Mouse (Mus musculus): ENCODE measurements around the gene Psip1. TPM values are rescaled to one million over a fixed set of nuclear protein-coding genes. Genes with fewer than 3 reads are reported as not detected.
A peak's percentile ranks its signal among the peaks of the same experiment; 100 is the strongest.

The Psip1 gene
- polyA plus RNA-seq, 1 experiment, result 128 TPM

DNA sequence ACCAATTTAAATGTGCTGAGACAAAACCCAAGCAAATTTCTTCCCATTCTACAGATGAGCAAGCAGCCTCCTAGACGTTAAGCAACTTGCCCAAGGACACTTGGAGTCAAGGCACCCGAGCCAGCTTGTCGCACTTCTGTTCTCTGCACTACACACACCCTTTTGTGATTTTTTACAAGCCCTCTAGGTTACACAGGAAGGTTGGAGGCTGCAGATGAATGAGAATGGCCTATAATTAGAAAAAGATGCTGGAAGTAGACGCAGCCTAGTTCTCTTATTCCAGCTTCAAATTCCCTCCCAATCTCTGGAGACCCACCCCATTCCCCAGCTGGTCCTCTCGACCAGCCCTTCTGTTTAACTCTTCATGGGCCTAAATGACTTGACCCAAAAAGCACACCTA, 2.9 kb upstream of the Psip1 start:
- Histone ChIP-seq H3K4me3 (replicated peaks; ENCODE audit: control insufficient read depth, low read depth, low read length) (no peak overlapping the region), H3K4me1 (ENCODE audit: control insufficient read depth, insufficient read depth, low read length) (no peaks in the 10 kb centered on the region; the same call in 1 of the 2 replicates), H3K27ac (ENCODE audit: control insufficient read depth, insufficient read depth, low read depth, low read length, poor library complexity) (no peak overlapping the region)
- 81% methylated on average over 5 of the region's 5 CpGs for WGBS
- TF ChIP-seq POLR2A (IDR thresholded peaks at IDR 0.05; ENCODE audit: borderline replicate concordance, control insufficient read depth, low read depth, low read length), result no peak
- no peak for TF ChIP-seq CTCF (IDR thresholded peaks at IDR 0.05; ENCODE audit: control insufficient read depth, insufficient read depth, low read length)

DNA sequence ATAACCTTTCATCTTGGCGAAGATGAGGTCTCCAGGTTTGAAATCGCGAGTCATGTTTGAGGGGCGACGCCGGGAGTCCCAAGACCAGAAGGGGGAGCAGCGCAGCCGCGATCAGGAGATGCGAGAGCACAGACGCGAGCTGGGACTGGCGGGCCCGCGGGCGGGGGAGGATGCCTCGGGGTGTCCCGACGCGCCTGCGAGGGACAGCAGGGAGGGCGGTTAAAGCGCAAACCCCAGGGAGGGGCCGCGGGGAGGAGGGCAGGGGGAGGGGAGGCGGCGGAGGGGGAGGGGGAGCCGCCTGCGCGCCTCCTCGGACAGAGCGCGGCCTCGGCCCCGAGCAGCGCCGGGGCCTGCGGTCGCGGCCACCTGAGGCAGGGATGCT, 533 bp downstream of the Psip1 start:
- Histone ChIP-seq H3K4me1 (ENCODE audit: control insufficient read depth, insufficient read depth, low read length) (no peaks in the 10 kb centered on the region; the same call in 1 of the 2 replicates), H3K4me3 (replicated peaks; ENCODE audit: control insufficient read depth, low read depth, low read length) (peak overlapping the region; percentile 91), H3K27ac (ENCODE audit: control insufficient read depth, insufficient read depth, low read depth, low read length, poor library complexity) (peak overlapping the region; percentile 97)
- TF ChIP-seq CTCF (IDR thresholded peaks at IDR 0.05; ENCODE audit: control insufficient read depth, insufficient read depth, low read length), result peak; percentile 67
- 0 out of 2 replicates have a peak, but pooled peaks have one; percentile 46 for TF ChIP-seq POLR2A (IDR thresholded peaks at IDR 0.05; ENCODE audit: borderline replicate concordance, control insufficient read depth, low read depth, low read length)
- 1% methylated on average over 37 of the region's 40 CpGs for WGBS

DNA sequence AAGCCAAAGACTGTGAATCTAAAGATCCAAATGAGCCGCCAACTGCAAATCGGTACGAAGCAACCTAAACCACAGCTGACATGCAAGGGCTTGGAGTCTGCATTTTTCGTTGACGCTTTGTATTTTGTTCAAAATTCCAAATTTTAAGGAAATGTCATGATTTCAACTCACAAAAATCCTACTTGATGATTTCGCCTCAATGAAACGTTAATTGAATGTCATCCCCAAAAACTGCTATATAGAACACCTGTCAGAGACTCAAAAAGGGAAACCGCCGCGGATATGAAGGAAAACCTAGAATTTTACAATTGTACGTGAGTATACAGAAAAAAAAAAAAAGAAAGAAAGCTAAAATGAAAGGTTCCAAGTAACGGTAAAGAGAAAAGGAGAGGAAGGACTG, 1.0 kb downstream of the Psip1 start:
- Histone ChIP-seq H3K27ac (ENCODE audit: control insufficient read depth, insufficient read depth, low read depth, low read length, poor library complexity) (peak overlapping the region; percentile 33; the same call in 1 of the 2 replicates), H3K4me3 (replicated peaks; ENCODE audit: control insufficient read depth, low read depth, low read length) (peak overlapping the region; percentile 91), H3K4me1 (ENCODE audit: control insufficient read depth, insufficient read depth, low read length) (no peaks in the 10 kb centered on the region; the same call in 1 of the 2 replicates)
- WGBS, result 29% methylated on average over 12 of the region's 12 CpGs
- TF ChIP-seq CTCF (IDR thresholded peaks at IDR 0.05; ENCODE audit: control insufficient read depth, insufficient read depth, low read length) (no peak), POLR2A (IDR thresholded peaks at IDR 0.05; ENCODE audit: borderline replicate concordance, control insufficient read depth, low read depth, low read length) (no peak)

DNA sequence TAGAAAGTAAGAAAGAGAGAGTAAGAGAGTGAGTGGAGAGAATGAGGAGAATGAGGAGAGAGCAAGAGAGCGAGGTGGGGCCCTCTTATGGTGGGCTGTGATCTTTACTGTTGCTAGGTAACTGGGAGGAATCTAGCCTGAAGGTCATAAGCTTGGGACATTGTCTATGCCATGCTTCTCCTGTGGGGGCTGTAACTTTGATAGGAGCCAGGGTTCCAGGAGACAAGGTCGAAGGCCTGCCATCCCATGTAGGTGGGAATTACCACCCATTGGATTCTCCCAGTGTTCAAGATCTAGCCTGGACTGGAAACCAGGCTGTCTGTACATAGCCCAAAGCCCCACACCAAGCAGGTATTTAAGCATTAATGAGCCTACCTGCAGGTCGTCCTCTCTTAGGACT, 18.1 kb downstream of the Psip1 start:
- WGBS, result 87% methylated on average over 3 of the region's 3 CpGs
- TF ChIP-seq POLR2A (IDR thresholded peaks at IDR 0.05; ENCODE audit: borderline replicate concordance, control insufficient read depth, low read depth, low read length), result no peak
- TF ChIP-seq CTCF (IDR thresholded peaks at IDR 0.05; ENCODE audit: control insufficient read depth, insufficient read depth, low read length), result no peak
- Histone ChIP-seq H3K4me1 (ENCODE audit: control insufficient read depth, insufficient read depth, low read length) (no peaks in the 10 kb centered on the region; the same call in 1 of the 2 replicates), H3K4me3 (replicated peaks; ENCODE audit: control insufficient read depth, low read depth, low read length) (no peak overlapping the region), H3K27ac (ENCODE audit: control insufficient read depth, insufficient read depth, low read depth, low read length, poor library complexity) (no peak overlapping the region)

DNA sequence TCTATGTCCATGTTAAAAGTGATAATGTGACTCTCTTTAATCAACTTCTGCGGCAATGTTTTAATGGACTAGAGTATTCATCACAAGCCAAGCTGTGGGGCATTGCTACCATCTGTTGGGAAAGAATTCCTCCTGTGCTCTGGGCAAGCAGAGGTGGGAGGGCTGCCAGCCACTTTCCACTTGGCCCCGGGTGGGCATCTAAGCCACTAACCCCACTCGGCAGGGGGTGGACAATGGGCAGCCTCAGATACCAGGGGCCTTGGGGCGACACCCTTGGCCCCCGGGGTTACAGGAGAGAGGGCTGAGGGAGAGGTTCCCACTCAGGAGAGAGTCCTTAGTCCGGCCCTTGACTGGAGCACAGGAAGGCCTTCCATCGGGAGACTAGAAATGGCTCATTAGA, 18.6 kb downstream of the Psip1 start:
- WGBS, result 90% methylated on average over 7 of the region's 7 CpGs
- TF ChIP-seq POLR2A (IDR thresholded peaks at IDR 0.05; ENCODE audit: borderline replicate concordance, control insufficient read depth, low read depth, low read length) (no peak), CTCF (IDR thresholded peaks at IDR 0.05; ENCODE audit: control insufficient read depth, insufficient read depth, low read length) (no peak)

DNA sequence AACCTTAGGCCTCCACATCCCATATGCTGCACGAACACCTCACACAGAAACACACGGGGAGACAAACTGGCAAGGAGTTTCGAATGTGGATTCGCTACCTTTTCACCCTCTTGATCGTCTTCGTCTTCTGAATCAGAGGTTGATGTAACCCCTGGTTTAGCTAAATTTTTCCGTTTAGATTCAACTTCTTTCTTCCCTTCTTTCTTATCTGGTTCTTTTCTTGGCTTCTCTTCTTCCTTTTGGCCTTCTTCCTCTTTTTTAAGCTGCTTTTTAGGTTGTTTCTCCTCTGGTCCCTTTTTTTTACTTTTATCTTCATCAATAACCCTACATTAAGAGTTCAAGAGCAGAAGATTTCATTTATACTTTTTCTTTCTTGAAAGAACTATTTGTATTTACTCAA, 21.4 kb downstream of the Psip1 start:
- no peak for TF ChIP-seq POLR2A (IDR thresholded peaks at IDR 0.05; ENCODE audit: borderline replicate concordance, control insufficient read depth, low read depth, low read length)
- TF ChIP-seq CTCF (IDR thresholded peaks at IDR 0.05; ENCODE audit: control insufficient read depth, insufficient read depth, low read length), result no peak
- Histone ChIP-seq H3K27ac (ENCODE audit: control insufficient read depth, insufficient read depth, low read depth, low read length, poor library complexity) (no peak overlapping the region), H3K4me3 (replicated peaks; ENCODE audit: control insufficient read depth, low read depth, low read length) (no peak overlapping the region), H3K4me1 (ENCODE audit: control insufficient read depth, insufficient read depth, low read length) (no peaks in the 10 kb centered on the region; the same call in 1 of the 2 replicates)
- WGBS, result 59% methylated on average over 7 of the region's 7 CpGs

More for the DNA sequence above, 18.6 kb downstream of the Psip1 start:
- Histone ChIP-seq H3K27ac (ENCODE audit: control insufficient read depth, insufficient read depth, low read depth, low read length, poor library complexity) (no peak overlapping the region), H3K4me1 (ENCODE audit: control insufficient read depth, insufficient read depth, low read length) (no peaks in the 10 kb centered on the region; the same call in 1 of the 2 replicates), H3K4me3 (replicated peaks; ENCODE audit: control insufficient read depth, low read depth, low read length) (no peak overlapping the region)

DNA sequence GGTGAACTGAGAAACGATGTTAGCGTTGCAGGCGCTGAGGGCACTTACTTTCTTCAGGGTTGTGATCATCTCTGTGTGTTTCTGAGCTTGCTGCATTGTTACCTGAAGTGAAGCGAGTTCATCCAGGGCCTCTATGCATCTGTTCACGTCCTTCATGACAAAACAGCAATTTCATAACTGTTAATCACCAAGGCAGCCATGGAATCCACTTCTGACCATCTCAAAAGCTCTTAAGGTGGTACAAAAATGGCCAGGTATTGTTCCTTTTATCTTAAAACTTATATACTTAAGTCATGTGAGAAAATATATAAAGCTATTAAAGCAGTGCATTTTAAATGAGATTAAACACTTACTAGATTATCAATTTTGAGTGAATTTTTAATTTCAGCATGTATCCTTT, 26.2 kb downstream of the Psip1 start:
- Histone ChIP-seq H3K4me1 (ENCODE audit: control insufficient read depth, insufficient read depth, low read length) (no peaks in the 10 kb centered on the region; the same call in 1 of the 2 replicates), H3K4me3 (replicated peaks; ENCODE audit: control insufficient read depth, low read depth, low read length) (no peak overlapping the region), H3K27ac (ENCODE audit: control insufficient read depth, insufficient read depth, low read depth, low read length, poor library complexity) (no peak overlapping the region)
- no peak for TF ChIP-seq CTCF (IDR thresholded peaks at IDR 0.05; ENCODE audit: control insufficient read depth, insufficient read depth, low read length)
- no peak for TF ChIP-seq POLR2A (IDR thresholded peaks at IDR 0.05; ENCODE audit: borderline replicate concordance, control insufficient read depth, low read depth, low read length)
- WGBS, result 85% methylated on average over 5 of the region's 5 CpGs

DNA sequence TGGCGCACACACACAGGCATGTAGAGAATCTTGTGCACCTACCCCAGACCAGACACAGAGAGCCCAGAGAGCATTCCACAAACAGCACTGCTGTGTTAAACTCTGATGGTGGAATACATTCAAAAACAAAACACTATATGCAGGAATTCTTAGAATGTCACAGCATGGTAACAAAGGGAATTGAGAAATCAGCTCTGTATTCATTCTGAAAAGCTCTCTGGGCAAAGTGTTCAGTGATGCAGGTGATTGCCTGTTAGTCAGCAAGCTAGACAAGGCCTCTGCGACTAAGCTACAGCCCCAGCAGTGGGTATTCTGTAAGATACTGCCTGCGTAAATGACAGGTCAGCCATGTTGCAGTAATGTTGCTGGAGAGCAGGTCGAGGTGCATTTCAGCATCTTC, 35.5 kb downstream of the Psip1 start:
- Histone ChIP-seq H3K4me1 (ENCODE audit: control insufficient read depth, insufficient read depth, low read length) (no peaks in the 10 kb centered on the region), H3K4me3 (replicated peaks; ENCODE audit: control insufficient read depth, low read depth, low read length) (no peak overlapping the region), H3K27ac (ENCODE audit: control insufficient read depth, insufficient read depth, low read depth, low read length, poor library complexity) (no peak overlapping the region)
- WGBS, result 93% methylated on average over 4 of the region's 4 CpGs
- TF ChIP-seq POLR2A (IDR thresholded peaks at IDR 0.05; ENCODE audit: borderline replicate concordance, control insufficient read depth, low read depth, low read length) (no peak), CTCF (IDR thresholded peaks at IDR 0.05; ENCODE audit: control insufficient read depth, insufficient read depth, low read length) (no peak)

DNA sequence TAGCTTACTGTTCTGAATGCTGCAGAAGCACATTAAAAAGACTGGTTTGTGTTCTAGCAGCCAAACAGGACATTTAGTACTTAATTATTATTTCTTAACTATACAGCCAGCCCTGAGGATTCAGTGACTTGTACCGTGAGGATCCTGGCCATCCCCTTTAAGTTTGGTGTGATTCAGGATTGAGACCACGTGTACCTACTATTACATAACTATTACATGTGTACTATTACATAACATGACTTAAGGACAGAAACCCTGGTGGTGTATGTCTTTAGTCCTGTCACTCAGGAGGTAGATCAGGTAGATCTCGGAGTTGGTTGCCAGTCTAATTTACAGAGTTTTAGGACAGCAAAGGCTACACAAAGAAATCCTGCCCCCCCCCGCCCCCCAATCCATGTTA, 45.2 kb downstream of the Psip1 start:
- H3K27ac ChIP-seq (ENCODE audit: control insufficient read depth, insufficient read depth, low read depth, low read length, poor library complexity), result no peak overlapping the region
- WGBS, result 58% methylated on average over 4 of the region's 4 CpGs

More for the DNA sequence above, 45.2 kb downstream of the Psip1 start:
- Histone ChIP-seq H3K4me1 (ENCODE audit: control insufficient read depth, insufficient read depth, low read length) (no peaks in the 10 kb centered on the region), H3K4me3 (replicated peaks; ENCODE audit: control insufficient read depth, low read depth, low read length) (no peak overlapping the region)
- no peak for TF ChIP-seq POLR2A (IDR thresholded peaks at IDR 0.05; ENCODE audit: borderline replicate concordance, control insufficient read depth, low read depth, low read length)
- TF ChIP-seq CTCF (IDR thresholded peaks at IDR 0.05; ENCODE audit: control insufficient read depth, insufficient read depth, low read length), result no peak

All from bone marrow, adult 2 months (tissue).